Mouse (Mus musculus) stomach, embryonic 16.5 days (tissue): ENCODE measurements around the gene Fras1. TPM values are rescaled to one million over a fixed set of nuclear protein-coding genes. Genes with fewer than 3 reads are reported as not detected.

Experiments
- ATAC-seq: fragments of 200-750 bp; cut with Nextera tagmentation; 2 replicates; pipeline ENCODE4 v1.8.0; 2017; ENCODE audit warnings: moderate number of reproducible peaks, moderate TSS enrichment; ENCODE audit not compliant: insufficient read depth, low FRiP score
- H3K27ac ChIP-seq: fragments of 300-500 bp; sonication (generic); 2 replicates; pipeline ENCODE4 v1.5.1; 2014; ENCODE audit warnings: low read length
- H3K27me3 ChIP-seq: fragments of 300-500 bp; sonication (generic); 2 replicates; pipeline ENCODE4 v1.6.1; 2014; ENCODE audit warnings: low read length, control low read depth, mixed read lengths; ENCODE audit not compliant: control insufficient read depth, insufficient read depth
- H3K36me3 ChIP-seq: fragments of 300-500 bp; sonication (generic); 2 replicates; pipeline ENCODE4 v1.6.1; 2014; ENCODE audit warnings: low read length; ENCODE audit not compliant: control insufficient read depth, insufficient read depth
- H3K4me1 ChIP-seq: fragments of 300-500 bp; sonication (generic); 2 replicates; pipeline ENCODE4 v1.6.1; 2014; ENCODE audit warnings: low read length, control low read depth, mixed read lengths; ENCODE audit not compliant: control insufficient read depth, insufficient read depth
- H3K4me2 ChIP-seq: fragments of 300-500 bp; sonication (generic); 2 replicates; pipeline ENCODE4 v1.6.1; 2014; ENCODE audit warnings: low read depth, low read length, mixed read lengths
- H3K4me3 ChIP-seq: fragments of 300-500 bp; sonication (generic); replicated peaks from 2 replicates; pipeline ENCODE4 v1.5.1; 2014; ENCODE audit warnings: mild to moderate bottlenecking, low read length
- H3K9ac ChIP-seq: fragments of 300-500 bp; sonication (generic); 2 replicates; pipeline ENCODE4 v1.6.1; 2014; ENCODE audit warnings: low read length
- H3K9me3 ChIP-seq: fragments of 300-500 bp; sonication (generic); replicated peaks from 2 replicates; pipeline ENCODE4 v1.6.1; 2016; ENCODE audit warnings: low read length, control low read depth; ENCODE audit not compliant: control insufficient read depth
- WGBS: fragments of 180-500 bp; shearing (Covaris S2); extraction: QIAGEN DNeasy Blood & Tissue Kit; methylation state at CpG from one replicate; pipeline ENCODE4 v1.1.7; 2014; 5-methylcytosine and 5-hydroxymethylcytosine counted together
- polyA plus RNA-seq: library from polyadenylated mRNA; unstranded; fragments of >200 nt; fragmentation: Nextera tagmentation; extraction: Ambion mirVana; gene quantifications from 2 replicates; pipeline ENCODE4 v1.2.1, GENCODE M21; 2015

Fras1 gene
- polyA plus RNA-seq, 1 experiment from 2014 or later, result 18.3 TPM

DNA sequence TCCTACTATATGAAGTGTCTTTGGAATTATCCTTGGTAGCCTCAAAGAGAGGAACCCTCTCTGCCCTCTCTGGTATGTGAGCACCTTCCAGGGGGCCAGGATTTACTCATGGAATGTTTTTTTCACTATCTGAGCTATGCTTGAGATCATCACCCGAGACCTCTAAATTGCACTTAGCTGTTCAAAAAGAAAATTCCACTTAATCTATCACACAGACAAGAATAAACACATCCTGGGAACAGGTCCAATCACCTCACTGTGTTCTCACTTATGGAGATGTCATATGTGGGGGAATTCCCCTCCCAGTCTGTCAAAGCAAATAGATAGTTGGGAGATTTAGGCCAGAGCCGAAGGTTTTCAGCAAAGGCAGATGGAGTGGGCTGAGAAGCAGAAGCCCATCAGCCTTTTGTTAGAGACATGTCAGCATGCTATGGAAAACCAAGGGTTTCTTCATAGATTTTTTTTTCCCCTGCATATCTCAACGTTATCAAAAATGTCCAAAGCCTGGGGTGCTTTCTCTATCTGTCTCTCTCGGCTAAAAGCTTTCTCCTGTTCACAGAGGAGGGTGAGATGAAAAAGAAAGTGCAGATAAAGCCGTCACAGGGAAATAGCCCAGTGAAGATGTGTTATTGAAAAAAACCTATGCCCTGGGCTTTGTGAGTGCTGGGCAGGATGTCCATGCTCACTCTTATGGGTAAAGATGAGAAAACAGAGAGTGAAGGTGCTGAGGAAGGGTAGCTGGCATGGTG is 249.0 kb downstream of the Fras1 start:
- H3K4me2 ChIP-seq, result no peak overlapping the region
- no peak overlapping the region for H3K27ac ChIP-seq
- H3K9me3 ChIP-seq, result no peaks in the 10 kb centered on the region
- ATAC-seq, result peak; percentile 57; the same call in 1 of the 2 replicates
- H3K4me1 ChIP-seq, result peaks cover 5% of the 10 kb centered on the region; the same call in 1 of the 2 replicates
- H3K4me3 ChIP-seq, result no peak overlapping the region
- WGBS, result 31% methylated on average over 5 of the region's 5 CpGs
- no peaks in the 10 kb centered on the region for H3K27me3 ChIP-seq
- H3K9ac ChIP-seq, result 0 out of 2 replicates have a peak overlapping the region, but pooled peaks have one; percentile 22
- no peaks in the 10 kb centered on the region for H3K36me3 ChIP-seq

DNA sequence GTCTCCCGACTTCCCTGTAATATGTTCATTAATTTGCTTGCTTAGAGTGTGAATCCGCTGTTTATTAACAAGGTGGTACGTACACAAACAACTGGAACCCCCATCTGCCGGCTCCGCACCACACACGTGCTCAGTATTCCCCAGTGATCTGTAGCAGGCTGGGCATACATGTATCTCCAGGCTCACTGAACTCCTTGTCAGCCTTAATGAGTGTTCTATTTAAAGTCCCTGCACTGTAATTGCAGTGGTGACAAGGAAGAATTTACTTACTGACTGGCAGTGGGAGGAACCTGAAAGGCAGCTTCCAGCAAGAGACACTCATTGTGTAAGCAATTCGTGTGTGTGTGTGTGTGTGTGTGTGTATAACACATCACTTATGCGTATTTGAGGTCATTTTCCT is 256.1 kb downstream of the Fras1 start:
- no peaks in the 10 kb centered on the region for H3K27me3 ChIP-seq
- no peak for ATAC-seq
- H3K9ac ChIP-seq, result no peak overlapping the region
- H3K36me3 ChIP-seq, result no peaks in the 10 kb centered on the region
- no peaks in the 10 kb centered on the region for H3K4me1 ChIP-seq
- H3K4me2 ChIP-seq, result no peak overlapping the region
- no peak overlapping the region for H3K27ac ChIP-seq
- WGBS, result 63% methylated on average over 8 of the region's 8 CpGs
- H3K4me3 ChIP-seq, result no peak overlapping the region
- no peaks in the 10 kb centered on the region for H3K9me3 ChIP-seq

DNA sequence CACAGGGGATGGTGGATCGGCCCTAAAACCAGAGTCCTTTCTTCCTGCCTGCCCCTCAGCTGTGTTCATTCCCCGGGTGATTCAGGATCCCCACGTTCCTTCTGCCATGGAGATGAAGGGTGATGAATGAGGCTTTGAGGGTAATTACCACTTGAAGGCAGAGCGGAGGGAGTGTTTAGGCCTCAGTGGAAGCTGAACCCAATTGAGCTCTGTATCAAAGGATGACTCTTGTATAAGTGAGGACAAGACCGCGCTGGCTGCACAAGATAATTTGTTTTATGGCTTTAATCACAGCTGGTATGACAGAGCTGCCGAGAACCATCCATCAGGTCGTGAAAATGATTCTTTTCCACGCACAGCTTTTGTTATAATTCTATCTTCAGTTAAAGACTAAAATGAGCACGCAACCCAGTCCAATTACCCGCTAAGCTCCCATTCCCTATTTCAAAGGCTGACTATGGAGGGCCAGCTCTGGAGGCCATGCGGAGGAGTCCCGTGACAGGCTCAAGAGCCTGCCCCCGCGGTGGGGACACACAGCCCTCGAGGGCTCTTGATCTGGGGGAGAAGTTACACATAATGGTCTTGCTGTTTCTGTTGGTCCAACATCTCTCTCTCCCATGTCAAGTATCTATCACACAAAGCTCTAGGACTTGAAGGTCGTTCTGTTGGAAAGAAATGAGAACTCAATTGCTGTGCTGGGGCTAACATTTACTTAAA is 261.5 kb downstream of the Fras1 start:
- 70% methylated on average over 17 of the region's 17 CpGs for WGBS

DNA sequence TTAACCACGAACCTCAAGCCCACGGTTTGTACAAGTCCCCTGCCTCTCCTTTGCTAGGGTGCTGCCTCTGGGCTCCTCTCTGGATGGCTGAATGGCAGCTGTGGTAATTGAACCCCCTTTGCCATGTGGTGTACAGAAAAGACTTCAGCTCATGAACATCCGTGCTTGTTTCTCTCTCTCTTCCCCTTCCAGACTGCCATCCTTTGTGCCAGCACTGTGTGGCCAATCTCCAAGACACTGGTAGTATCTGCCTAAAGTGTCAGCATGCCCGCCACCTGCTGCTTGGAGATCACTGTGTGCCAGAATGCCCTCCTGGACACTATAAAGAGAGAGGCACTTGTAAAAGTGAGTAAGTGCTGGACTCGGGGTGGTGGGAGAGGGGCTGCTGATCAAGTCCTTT is 262.1 kb downstream of the Fras1 start:
- H3K36me3 ChIP-seq, result no peaks in the 10 kb centered on the region
- 87% methylated on average over 5 of the region's 5 CpGs for WGBS
- ATAC-seq, result no peak
- H3K27me3 ChIP-seq, result no peaks in the 10 kb centered on the region
- no peak overlapping the region for H3K9ac ChIP-seq
- H3K27ac ChIP-seq, result no peak overlapping the region
- H3K4me1 ChIP-seq, result no peaks in the 10 kb centered on the region
- no peak overlapping the region for H3K4me2 ChIP-seq
- H3K4me3 ChIP-seq, result no peak overlapping the region
- no peaks in the 10 kb centered on the region for H3K9me3 ChIP-seq

More for the DNA sequence above, 261.5 kb downstream of the Fras1 start:
- no peak for ATAC-seq
- Histone ChIP-seq H3K27me3 (no peaks in the 10 kb centered on the region), H3K9ac (no peak overlapping the region), H3K9me3 (no peaks in the 10 kb centered on the region), H3K4me2 (no peak overlapping the region), H3K36me3 (no peaks in the 10 kb centered on the region), H3K4me1 (no peaks in the 10 kb centered on the region), H3K4me3 (no peak overlapping the region), H3K27ac (no peak overlapping the region)

DNA sequence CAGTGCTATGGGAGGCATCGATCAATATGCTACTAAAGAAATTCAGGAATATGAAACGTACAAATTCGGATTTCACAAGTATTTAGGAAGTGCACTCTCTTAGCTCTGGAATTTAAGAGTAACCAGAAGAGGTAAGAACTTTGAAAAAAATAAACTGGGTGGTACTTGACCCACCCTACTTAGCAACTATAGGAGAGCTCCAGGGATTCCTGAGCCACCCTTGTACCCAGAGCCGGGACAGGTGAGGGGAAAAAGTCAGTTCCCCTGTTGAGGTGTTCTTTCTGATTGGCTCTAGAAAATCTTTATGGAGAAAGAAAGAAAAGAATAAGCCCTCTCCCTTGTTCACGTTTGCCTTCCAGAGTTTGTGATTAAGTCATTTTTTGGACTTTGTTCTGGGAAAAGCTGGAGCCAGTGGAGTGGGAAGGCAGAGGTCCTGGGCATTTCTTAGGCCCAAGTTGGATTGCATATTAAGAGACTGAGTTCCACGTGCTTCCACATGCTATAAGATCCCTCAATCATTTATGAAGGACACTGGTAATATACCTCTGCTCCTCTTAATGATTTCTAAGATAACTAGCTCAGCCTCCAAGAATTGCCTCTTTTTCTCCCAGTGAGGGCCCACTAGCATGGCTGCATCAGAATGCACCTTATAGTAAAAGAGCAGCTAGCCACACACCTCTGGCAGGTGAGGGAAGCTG is 265.6 kb downstream of the Fras1 start:
- Histone ChIP-seq H3K9ac (no peak overlapping the region), H3K4me2 (no peak overlapping the region), H3K4me3 (no peak overlapping the region), H3K27me3 (no peaks in the 10 kb centered on the region), H3K4me1 (no peaks in the 10 kb centered on the region), H3K9me3 (no peaks in the 10 kb centered on the region), H3K36me3 (no peaks in the 10 kb centered on the region), H3K27ac (no peak overlapping the region)
- 85% methylated on average over 6 of the region's 6 CpGs for WGBS
- no peak for ATAC-seq

DNA sequence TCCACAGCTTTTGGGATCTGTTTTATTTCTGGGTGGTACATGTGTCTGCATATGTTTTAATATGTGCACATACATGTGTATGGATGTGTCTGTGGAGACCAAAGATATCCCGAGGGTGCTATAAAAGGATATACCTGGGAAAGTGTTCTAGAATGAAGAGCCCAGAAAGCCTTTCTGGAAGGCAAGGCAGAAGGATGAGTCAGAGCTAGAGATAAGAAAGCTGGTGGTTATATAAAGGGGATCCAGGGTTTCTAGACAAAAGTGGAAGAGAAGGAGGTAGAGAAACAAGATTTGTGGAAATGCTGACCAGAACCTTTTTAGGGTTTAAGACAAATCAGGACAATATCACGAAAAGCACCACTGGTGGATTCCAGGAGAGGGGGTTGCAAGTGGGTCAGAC is 267.5 kb downstream of the Fras1 start:
- 80% methylated on average over 2 of the region's 2 CpGs for WGBS
- Histone ChIP-seq H3K27me3 (no peaks in the 10 kb centered on the region), H3K4me1 (no peaks in the 10 kb centered on the region), H3K27ac (no peak overlapping the region), H3K36me3 (0 out of 2 replicates have a peak, but pooled peaks cover 5% of the 10 kb centered on the region), H3K9me3 (no peaks in the 10 kb centered on the region), H3K4me3 (no peak overlapping the region), H3K9ac (no peak overlapping the region), H3K4me2 (no peak overlapping the region)
- no peak for ATAC-seq

DNA sequence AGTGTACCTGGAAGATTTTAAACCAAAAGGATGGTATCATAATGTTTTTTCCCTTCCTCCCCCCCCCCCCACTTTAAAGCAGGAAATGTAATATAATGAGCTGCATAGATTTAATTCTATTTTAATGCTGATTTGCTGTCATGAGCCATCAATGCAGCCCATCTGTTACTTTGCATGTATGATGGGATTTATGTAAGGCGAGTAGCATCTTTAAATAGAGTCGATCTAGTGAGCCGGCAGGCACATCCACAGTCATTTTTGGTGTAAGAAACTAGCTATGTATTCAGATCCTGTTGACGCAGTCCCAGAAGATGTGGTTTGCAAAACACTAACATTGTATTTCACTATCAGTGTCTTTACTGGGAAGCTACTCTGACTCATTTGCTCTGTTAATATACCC is 301.9 kb downstream of the Fras1 start:
- no peak overlapping the region for H3K4me2 ChIP-seq
- 93% methylated on average over 4 of the region's 4 CpGs for WGBS
- no peak overlapping the region for H3K4me3 ChIP-seq
- H3K36me3 ChIP-seq, result no peaks in the 10 kb centered on the region
- no peaks in the 10 kb centered on the region for H3K4me1 ChIP-seq
- H3K27ac ChIP-seq, result no peak overlapping the region
- no peaks in the 10 kb centered on the region for H3K9me3 ChIP-seq
- ATAC-seq, result no peak
- H3K9ac ChIP-seq, result no peak overlapping the region
- no peaks in the 10 kb centered on the region for H3K27me3 ChIP-seq

DNA sequence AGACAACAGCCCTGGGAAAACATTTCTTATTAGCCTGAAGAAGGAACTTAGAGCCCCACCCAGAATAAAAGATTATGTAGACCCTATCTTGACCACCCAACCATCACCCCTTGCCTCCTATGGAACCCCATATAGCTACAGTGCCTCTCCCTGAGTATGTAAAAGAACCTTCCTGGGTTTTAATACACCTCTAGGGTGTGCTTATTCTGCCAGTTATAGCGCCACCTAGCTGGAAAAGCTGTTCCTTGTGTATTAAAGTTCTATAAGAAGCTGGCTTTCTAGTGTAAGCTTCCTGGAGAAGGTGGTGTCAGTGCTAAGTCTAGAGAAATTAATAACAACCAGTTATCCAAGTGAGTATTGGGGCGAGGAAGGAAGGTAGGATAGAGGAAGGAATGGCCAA is 303.7 kb downstream of the Fras1 start:
- Histone ChIP-seq H3K27ac (no peak overlapping the region), H3K9me3 (no peaks in the 10 kb centered on the region), H3K4me2 (no peak overlapping the region), H3K4me3 (no peak overlapping the region), H3K9ac (no peak overlapping the region), H3K27me3 (no peaks in the 10 kb centered on the region), H3K4me1 (no peaks in the 10 kb centered on the region), H3K36me3 (no peaks in the 10 kb centered on the region)
- ATAC-seq, result no peak
- WGBS, result 37% methylated on average over 2 of the region's 2 CpGs

DNA sequence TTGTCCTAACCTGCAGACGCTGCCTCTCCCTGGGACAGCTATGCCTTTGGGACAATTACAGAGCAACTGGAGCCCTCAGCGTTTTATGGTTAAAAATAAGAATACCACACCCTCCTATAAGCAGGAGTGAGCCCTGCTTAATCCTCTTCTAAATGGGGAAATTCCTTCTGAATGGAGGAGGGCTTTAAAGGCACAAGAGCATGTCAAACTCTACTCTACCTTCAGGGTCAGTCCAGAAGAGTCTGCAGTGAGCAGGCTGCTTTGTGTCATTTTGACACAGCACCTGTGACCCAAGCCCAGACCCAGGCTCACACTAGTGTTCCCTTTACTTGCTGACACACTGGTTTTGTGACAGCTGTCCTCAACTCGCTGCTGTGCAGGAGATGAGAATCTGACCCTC is 307.3 kb downstream of the Fras1 start:
- Histone ChIP-seq H3K4me2 (no peak overlapping the region), H3K4me1 (no peaks in the 10 kb centered on the region), H3K4me3 (no peak overlapping the region), H3K9me3 (no peaks in the 10 kb centered on the region), H3K27me3 (no peaks in the 10 kb centered on the region), H3K27ac (no peak overlapping the region), H3K36me3 (no peaks in the 10 kb centered on the region), H3K9ac (no peak overlapping the region)
- ATAC-seq, result peak; percentile 37; the same call in 1 of the 2 replicates
- 63% methylated on average over 3 of the region's 3 CpGs for WGBS
